Mouse (Mus musculus): ENCODE measurements around the gene Tpsg1. TPM values are rescaled to one million over a fixed set of nuclear protein-coding genes. Genes with fewer than 3 reads are reported as not detected.

Gene Tpsg1
- polyA plus RNA-seq, 1 experiment, result not detected

DNA sequence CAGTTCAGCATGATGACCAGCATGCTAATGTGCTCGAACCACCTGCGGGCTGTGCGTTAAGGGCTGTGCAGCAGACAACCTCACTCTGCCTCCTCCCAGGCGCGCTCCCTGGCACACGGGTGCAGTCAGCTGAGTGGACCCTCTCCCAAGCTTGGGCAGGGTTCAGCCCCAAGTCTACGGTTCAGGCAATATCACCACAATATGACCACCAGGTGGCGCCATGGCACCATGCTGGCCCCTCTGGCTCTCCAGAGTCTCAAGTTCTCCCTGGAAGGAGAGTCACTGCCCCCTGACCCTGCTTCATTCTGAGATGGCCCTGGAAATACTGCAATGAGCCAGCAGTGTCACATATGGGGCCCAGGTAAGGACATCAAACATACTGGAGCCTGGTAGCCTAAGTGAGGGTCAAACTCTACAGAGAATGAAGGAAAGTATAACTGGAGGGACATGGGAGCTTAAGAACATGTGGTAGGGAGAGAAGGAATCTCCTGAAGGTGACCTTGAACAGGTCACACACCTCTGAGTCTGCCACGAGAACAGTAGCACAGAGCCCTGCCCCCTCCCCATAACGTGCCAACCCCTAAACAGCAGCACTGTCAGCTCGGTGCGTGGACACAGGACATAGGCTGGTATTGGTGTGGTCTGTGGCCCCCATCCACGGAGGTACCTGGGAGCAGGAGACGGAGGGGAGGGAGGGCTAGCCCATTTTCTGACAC, 28.9 kb downstream of the Tpsg1 start:
- no peak for TF ChIP-seq POLR2A (IDR thresholded peaks at IDR 0.05; ENCODE audit: control insufficient read depth, low read depth, low read length)
- peak; percentile 89 for TF ChIP-seq CTCF (IDR thresholded peaks at IDR 0.05; ENCODE audit: control insufficient read depth, insufficient read depth, insufficient replicate concordance, low read depth, low read length)
- no peaks in the 10 kb centered on the region for H3K4me1 ChIP-seq (ENCODE audit: control insufficient read depth, insufficient read depth, low read length)
- H3K36me3 ChIP-seq (ENCODE audit: control insufficient read depth, insufficient read depth, low read length), result no peaks in the 10 kb centered on the region
- H3K27me3 ChIP-seq (ENCODE audit: control insufficient read depth, insufficient read depth, low read length), result no peaks in the 10 kb centered on the region
- H3K27ac ChIP-seq (ENCODE audit: control insufficient read depth, insufficient read depth, low read depth, low read length), result no peak overlapping the region
- no peak overlapping the region for H3K4me3 ChIP-seq (ENCODE audit: control insufficient read depth, low read depth, low read length)

DNA sequence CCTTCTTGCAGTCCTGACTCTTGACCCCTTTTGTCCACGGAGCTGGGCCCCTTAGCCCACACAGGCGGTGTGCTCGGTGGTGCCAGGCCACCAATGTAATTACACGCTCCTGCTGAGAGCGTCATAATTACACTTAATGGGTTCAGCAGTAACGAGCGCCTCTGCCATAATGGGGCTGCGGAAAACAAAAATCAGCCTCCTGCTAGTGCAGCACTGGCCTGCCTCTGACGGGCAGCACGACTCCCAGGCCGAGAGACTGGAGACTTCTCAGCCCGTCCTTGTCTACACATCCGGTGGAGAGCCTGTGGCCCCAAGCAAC, 29.4 kb downstream of the Tpsg1 start:
- no peak overlapping the region for H3K4me3 ChIP-seq (ENCODE audit: control insufficient read depth, low read depth, low read length)
- TF ChIP-seq CTCF (IDR thresholded peaks at IDR 0.05; ENCODE audit: control insufficient read depth, insufficient read depth, insufficient replicate concordance, low read depth, low read length) (no peak), POLR2A (IDR thresholded peaks at IDR 0.05; ENCODE audit: control insufficient read depth, low read depth, low read length) (no peak)
- H3K27me3 ChIP-seq (ENCODE audit: control insufficient read depth, insufficient read depth, low read length), result no peaks in the 10 kb centered on the region
- no peaks in the 10 kb centered on the region for H3K4me1 ChIP-seq (ENCODE audit: control insufficient read depth, insufficient read depth, low read length)
- H3K36me3 ChIP-seq (ENCODE audit: control insufficient read depth, insufficient read depth, low read length), result no peaks in the 10 kb centered on the region
- H3K27ac ChIP-seq (ENCODE audit: control insufficient read depth, insufficient read depth, low read depth, low read length), result no peak overlapping the region

DNA sequence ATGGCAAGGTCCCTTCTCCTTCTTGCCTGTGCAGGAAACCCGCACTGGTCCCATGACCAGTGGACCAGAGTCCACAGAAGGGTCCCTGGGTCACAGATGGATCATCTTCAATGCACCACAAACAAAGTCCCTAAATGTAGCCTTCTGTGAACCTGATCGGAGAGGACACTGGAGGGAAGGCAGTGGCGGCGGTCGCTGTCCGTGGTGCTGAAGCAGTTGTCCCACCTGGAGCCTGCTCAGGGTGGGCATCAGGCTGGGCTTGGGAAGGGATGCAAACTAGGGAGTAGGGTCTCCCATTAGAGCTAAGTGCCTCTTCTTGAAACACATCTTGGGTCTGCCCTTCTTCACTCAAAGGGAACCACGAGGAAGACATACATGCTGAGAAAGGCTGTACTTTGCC, 31.4 kb downstream of the Tpsg1 start:
- Histone ChIP-seq H3K36me3 (ENCODE audit: control insufficient read depth, insufficient read depth, low read length) (no peaks in the 10 kb centered on the region), H3K27me3 (ENCODE audit: control insufficient read depth, insufficient read depth, low read length) (no peaks in the 10 kb centered on the region), H3K4me3 (ENCODE audit: control insufficient read depth, low read depth, low read length) (no peak overlapping the region), H3K27ac (ENCODE audit: control insufficient read depth, insufficient read depth, low read depth, low read length) (no peak overlapping the region), H3K4me1 (ENCODE audit: control insufficient read depth, insufficient read depth, low read length) (peaks cover 3% of the 10 kb centered on the region; the same call in 1 of the 2 replicates)
- TF ChIP-seq POLR2A (IDR thresholded peaks at IDR 0.05; ENCODE audit: control insufficient read depth, low read depth, low read length) (no peak), CTCF (IDR thresholded peaks at IDR 0.05; ENCODE audit: control insufficient read depth, insufficient read depth, insufficient replicate concordance, low read depth, low read length) (no peak)

DNA sequence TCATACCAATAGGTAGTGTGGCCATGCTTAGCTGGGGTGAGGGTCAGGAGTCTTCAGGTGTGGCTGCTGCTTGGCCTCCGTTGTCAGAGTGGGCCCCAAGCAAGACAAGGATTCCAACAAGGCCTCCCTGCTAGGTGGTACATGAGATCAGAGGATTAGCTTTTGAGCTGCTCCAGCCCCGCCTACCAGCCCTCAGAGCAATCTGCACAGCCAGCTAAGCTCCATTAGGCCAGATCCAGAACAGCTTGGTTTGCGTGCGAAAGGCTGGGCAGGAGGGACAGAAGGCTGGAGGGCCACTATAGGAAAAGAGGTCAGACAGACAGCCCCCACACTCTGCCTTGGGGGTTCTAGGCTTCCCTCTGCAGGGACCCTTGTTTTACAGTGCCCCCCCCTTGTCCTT, 32.4 kb downstream of the Tpsg1 start:
- Histone ChIP-seq H3K4me1 (ENCODE audit: control insufficient read depth, insufficient read depth, low read length) (peaks cover 3% of the 10 kb centered on the region), H3K36me3 (ENCODE audit: control insufficient read depth, insufficient read depth, low read length) (no peaks in the 10 kb centered on the region), H3K27ac (ENCODE audit: control insufficient read depth, insufficient read depth, low read depth, low read length) (no peak overlapping the region), H3K4me3 (ENCODE audit: control insufficient read depth, low read depth, low read length) (no peak overlapping the region), H3K27me3 (ENCODE audit: control insufficient read depth, insufficient read depth, low read length) (no peaks in the 10 kb centered on the region)
- TF ChIP-seq POLR2A (IDR thresholded peaks at IDR 0.05; ENCODE audit: control insufficient read depth, low read depth, low read length) (no peak), CTCF (IDR thresholded peaks at IDR 0.05; ENCODE audit: control insufficient read depth, insufficient read depth, insufficient replicate concordance, low read depth, low read length) (no peak)

DNA sequence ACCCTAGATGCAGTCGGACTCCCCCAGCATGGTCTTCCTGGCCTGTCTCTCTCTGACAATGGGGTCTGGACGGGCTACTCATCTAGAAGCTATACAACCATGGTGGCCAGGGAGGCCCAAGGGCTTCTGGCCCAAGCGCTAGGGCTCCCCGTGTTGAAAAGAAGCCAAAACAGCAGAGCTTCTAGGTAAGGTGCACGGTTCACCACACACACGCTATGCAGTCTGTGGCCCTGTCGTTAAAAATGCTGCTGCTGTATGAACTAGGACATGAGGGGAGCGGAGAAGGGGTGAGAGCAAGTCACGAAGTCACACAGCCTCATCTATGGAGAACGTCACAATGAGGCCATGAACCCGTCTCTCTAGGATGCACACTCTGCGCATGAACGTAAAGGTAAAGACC, 33.2 kb downstream of the Tpsg1 start:
- H3K4me1 ChIP-seq (ENCODE audit: control insufficient read depth, insufficient read depth, low read length), result peaks cover 3% of the 10 kb centered on the region
- H3K27ac ChIP-seq (ENCODE audit: control insufficient read depth, insufficient read depth, low read depth, low read length), result no peak overlapping the region
- H3K27me3 ChIP-seq (ENCODE audit: control insufficient read depth, insufficient read depth, low read length), result no peaks in the 10 kb centered on the region
- H3K36me3 ChIP-seq (ENCODE audit: control insufficient read depth, insufficient read depth, low read length), result no peaks in the 10 kb centered on the region
- no peak overlapping the region for H3K4me3 ChIP-seq (ENCODE audit: control insufficient read depth, low read depth, low read length)
- TF ChIP-seq CTCF (IDR thresholded peaks at IDR 0.05; ENCODE audit: control insufficient read depth, insufficient read depth, insufficient replicate concordance, low read depth, low read length) (no peak), POLR2A (IDR thresholded peaks at IDR 0.05; ENCODE audit: control insufficient read depth, low read depth, low read length) (no peak)

DNA sequence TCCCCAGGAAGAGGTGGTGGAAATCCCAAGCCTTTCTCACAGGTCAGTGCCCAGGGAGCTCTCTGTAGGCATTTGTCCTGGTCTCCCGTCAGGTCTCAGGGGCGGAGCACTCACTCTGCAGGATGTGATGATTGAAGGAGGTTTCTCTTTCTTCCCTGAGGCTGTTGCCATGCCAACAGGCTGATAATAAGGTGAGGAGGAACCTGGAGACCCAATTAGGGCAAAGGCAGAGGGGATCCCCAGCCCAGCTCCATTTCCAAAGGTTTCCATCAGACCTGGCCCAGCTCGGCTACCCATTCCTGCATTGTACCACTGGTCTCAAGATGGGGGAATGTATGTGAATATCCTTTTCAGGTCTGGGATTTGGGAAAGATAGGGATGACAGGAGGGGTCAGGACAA, 35.1 kb downstream of the Tpsg1 start:
- no peak for TF ChIP-seq POLR2A (IDR thresholded peaks at IDR 0.05; ENCODE audit: control insufficient read depth, low read depth, low read length)
- no peak for TF ChIP-seq CTCF (IDR thresholded peaks at IDR 0.05; ENCODE audit: control insufficient read depth, insufficient read depth, insufficient replicate concordance, low read depth, low read length)
- Histone ChIP-seq H3K27me3 (ENCODE audit: control insufficient read depth, insufficient read depth, low read length) (no peaks in the 10 kb centered on the region), H3K27ac (ENCODE audit: control insufficient read depth, insufficient read depth, low read depth, low read length) (no peak overlapping the region), H3K4me3 (ENCODE audit: control insufficient read depth, low read depth, low read length) (no peak overlapping the region), H3K36me3 (ENCODE audit: control insufficient read depth, insufficient read depth, low read length) (no peaks in the 10 kb centered on the region), H3K4me1 (ENCODE audit: control insufficient read depth, insufficient read depth, low read length) (peaks cover 8% of the 10 kb centered on the region)

DNA sequence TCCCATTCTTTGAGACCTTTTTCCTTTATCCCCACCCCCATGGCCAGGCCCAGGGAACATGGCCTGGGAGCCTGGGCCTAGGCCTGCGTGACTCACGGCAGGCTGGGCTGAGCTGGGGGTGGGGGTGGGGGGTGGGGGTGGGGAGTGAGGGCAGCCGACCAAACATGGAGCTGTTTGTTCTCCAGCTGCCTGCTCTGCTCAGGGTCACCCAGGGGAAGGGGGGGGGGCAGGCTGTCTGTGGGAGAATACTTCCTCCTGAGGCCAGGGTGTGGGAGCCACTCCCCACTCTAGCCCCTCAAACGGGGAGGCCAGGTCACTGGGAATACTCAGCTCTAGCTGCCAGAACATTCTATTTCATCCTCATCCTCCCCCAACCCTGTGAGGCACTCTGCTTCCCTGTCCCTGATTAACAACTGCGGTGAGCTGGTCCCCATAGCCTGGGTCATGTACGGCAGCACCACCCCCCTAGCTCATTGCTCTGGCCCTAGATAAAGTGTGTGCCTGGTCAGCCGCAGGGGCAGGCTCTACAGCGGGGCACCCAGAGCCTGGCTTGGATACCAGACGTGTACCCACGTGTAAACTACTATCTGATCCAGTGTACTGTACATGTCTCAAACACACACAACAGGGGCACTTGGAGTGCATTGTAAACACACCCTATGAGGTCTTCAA, 36.3 kb downstream of the Tpsg1 start:
- TF ChIP-seq CTCF (IDR thresholded peaks at IDR 0.05; ENCODE audit: control insufficient read depth, insufficient read depth, insufficient replicate concordance, low read depth, low read length) (no peak), POLR2A (IDR thresholded peaks at IDR 0.05; ENCODE audit: control insufficient read depth, low read depth, low read length) (no peak)
- Histone ChIP-seq H3K27me3 (ENCODE audit: control insufficient read depth, insufficient read depth, low read length) (no peaks in the 10 kb centered on the region), H3K4me1 (ENCODE audit: control insufficient read depth, insufficient read depth, low read length) (peaks cover 8% of the 10 kb centered on the region)

More for the DNA sequence above, 36.3 kb downstream of the Tpsg1 start:
- Histone ChIP-seq H3K36me3 (ENCODE audit: control insufficient read depth, insufficient read depth, low read length) (no peaks in the 10 kb centered on the region), H3K4me3 (ENCODE audit: control insufficient read depth, low read depth, low read length) (no peak overlapping the region), H3K27ac (ENCODE audit: control insufficient read depth, insufficient read depth, low read depth, low read length) (no peak overlapping the region)
